Mouse (Mus musculus): ENCODE results near the gene Olfr488.
"Not testable (repeated sequence)": the region's sequence is repeated elsewhere in the genome, so short reads cannot be mapped to it uniquely, and the experiment has no call there.

Gene Olfr488

GRCm38 (mm10) chr7:108258247-108258646, at the start of gene Olfr488:
Gene Olfr488 (minus strand): TSS chr7:108258347.
- no peak for DNase-seq (ENCODE audit: low spot score in 2 of 2)

GRCm38 (mm10) chr7:108288834-108289233, 30.7 kb upstream of the Olfr488 start, which contains the start of gene Olfr490:
Gene Olfr490 (minus strand): TSS chr7:108288934.
- DNase-seq (ENCODE audit: low spot score in 2 of 2), result no peak

GRCm38 (mm10) chr7:108233551-108233950, 24.6 kb downstream of the Olfr488 start:
- DNase-seq (ENCODE audit: low spot score in 2 of 2), result no peak

DNA sequence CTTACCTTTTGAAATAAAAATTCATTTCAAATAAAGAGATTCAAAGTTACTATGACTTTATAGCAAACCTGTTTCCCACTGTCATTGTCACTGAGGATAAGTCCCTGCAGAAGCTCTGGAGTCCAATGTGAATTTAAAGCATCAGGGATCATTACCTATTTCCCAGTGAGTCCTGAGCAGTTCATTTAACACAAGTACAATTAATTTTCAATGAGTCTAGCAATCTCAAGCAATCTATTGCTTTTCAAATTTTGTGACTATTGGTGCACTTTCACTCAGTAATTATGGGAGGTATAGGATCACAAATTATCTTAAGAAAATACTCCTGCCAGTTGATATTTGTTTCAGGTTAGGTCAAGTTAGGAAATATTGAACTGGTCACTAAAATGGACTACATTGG, 43.6 kb downstream of the Olfr488 start, which contains the start of gene Olfr487:
Gene Olfr487, minus strand, starts transcription at position 101 of the 400 bp plus-strand sequence.
- not testable (repeated sequence) for DNase-seq (ENCODE audit: low spot score in 2 of 2)
